Mouse (Mus musculus): ENCODE data around the gene Traf2.

Traf2 gene

DNA sequence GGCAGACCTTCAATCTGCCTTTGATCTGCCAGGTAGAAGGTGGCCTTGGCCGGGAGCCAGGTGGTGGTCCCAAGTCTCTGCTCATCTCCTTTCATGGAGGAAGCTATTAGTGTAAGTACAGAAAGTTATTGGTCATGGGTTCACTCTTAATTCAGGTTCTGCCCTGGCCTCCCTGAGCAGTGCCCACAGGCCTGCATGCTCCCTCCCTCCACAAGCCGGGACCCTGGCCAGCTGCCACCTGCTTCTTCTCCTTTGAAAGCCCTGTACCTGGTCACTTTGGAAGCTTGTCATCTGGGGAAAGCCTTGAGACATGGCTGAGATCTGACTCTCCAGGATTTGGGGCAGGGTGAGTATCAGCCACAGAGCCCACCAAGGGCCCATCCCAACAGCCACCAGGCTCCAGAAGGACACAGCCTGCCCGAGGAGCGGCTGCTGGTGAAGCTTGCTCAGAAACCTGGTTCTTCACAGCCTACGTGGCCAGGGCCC is 53.2 kb downstream of the Traf2 start, which contains the start of gene Lcn12:
TSS of gene Lcn12 (minus strand) at position 436 of the 486 bp plus-strand sequence.
- DNase-seq = peak; percentile 79

DNA sequence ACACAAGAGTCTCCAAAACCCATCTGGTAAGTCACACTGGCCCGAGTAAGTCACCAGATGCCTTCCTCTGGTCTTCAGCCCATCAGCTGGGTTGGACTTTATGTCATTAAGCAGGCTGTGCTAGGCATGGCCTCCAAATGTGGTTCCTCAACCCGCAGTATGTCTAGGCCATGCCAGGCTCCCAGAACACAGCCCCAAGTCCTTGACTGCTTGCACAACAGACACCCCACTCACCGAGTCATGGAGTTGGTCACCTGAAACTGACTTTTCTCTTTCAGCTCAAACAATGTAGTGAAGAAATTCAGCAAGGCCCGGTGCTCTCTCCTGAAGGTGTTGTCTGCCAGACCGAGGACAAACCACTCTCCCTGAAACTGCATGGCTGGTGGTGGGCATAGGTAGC is 53.8 kb downstream of the Traf2 start:
- peak; percentile 14 for DNase-seq

DNA sequence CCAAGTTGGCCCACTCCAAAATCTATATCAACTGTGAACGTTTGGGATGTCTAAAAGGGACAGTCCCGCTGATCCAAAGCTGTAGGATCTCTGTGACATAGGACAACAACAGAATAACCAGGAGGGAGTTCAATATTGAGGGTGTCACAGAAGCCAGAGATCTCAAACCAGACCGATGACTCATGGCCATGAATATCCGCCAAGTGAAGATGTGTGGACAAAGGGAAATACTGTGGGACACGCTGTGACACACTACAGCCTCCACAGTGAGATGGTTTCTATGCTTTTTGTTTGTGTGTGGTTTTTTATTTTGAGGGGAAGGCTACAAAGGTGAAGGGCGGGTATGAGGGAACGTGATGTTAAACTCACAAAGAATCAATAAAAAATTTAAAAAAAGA is 58.1 kb downstream of the Traf2 start:
- DNase-seq = no peak

DNA sequence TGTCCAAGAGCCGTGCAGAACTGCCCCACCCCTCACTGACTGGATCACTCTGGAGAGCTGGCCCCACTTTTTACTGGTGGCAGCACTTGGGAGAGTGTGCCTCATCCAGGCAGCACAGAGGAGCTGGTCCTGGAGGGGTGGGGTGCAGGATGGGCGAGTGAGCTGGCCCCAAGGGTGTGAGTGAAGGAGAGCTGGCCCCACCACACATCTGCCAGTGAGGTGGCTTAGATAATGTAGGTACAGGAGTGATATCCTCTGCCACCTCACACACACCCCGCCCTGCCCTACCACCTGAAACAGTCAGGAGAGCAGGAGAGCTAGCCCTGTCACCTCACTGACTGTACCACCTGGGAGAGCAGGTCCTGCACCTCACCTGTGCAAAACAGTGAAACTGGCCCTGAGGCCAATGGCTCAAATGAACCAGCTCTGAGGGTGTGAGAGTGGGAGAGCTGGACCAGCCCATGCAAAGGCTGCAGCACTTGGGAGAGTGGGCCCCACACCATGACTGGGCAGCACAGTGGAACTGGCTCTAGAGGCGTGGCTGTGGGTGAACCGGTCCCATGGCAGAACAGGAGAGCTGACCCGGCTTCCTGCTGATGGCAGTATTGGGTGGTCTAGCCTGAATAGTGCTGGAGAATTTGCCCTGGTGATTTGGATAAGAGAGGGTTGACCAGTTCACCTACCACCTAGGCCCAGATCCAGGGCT is 58.6 kb downstream of the Traf2 start:
- DNase-seq = no peak

DNA sequence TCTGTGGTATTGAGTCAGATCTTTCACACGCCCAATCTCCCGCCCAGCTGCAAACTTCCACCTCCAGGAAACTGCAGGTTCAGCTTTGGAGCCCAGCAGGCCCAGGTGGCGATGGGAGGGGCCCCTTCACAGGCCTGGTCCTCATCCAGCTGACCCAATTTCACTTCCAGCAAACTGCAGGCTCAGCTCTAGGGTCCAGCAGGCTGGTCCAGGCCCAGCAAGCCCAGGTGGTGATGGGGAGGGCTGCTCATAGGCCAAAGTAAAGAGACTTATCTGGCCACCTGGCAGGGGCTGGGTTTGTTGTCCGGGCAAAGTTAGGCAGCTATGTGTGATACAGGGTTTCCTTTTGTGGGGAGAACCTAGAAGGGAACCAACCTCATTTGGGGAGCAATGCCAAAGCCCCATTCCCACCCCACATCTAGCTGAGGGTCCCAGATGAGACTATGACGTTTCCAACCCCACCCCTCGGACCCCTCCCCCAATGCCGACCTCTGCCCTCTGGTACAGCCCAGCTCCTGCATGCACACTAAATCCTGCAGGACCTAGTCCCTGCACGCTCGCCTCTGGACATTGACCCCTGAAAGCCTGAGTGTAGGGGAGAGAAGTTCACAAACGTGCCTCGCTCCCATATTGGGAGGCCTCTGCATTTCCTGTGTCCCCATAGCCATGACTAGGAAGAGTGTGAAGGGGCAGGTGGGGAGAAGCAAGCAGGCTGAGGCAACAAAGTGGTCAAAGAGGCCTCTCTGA is 61.7 kb downstream of the Traf2 start:
- peak; percentile 95 for DNase-seq

DNA sequence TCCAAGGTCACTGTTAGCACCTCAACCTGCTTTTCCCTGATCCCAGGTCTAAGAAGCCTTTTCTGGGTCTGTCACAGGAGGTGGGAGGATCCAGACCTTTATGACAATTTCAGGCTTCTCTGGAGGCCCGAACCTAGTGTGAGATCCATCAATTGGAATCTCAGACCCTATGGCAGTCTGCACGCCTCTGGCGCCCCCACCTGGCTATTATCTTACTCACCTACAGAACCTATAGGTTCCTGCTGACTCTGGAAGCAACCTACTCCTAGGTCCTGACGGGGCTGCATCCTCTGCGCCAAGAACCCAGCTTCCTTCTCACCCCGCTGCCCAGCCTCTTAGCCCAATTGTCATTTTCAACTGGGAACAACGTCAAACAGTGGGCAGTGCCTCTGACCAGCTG is 63.8 kb downstream of the Traf2 start:
- DNase-seq = peak; percentile 68

DNA sequence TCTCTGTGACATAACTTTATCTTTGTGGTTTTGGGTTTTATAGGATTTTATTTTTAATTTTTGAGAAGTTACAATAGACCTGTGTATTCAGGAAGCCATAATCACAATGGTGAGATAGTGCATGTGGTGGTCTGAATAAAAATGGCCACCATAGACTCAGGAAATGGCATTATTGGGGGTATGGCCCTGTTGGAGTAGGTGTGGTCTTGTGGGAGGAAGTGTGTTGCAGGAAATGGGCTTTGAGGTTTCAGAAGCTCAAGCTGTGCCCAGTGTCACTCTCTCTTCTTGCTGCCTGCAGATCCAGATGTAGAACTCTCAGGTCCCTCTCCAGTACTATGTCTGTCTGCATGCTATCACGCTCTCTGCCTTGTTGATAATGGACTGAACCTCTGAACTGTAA is 66.2 kb downstream of the Traf2 start:
- DNase-seq = no peak

DNA sequence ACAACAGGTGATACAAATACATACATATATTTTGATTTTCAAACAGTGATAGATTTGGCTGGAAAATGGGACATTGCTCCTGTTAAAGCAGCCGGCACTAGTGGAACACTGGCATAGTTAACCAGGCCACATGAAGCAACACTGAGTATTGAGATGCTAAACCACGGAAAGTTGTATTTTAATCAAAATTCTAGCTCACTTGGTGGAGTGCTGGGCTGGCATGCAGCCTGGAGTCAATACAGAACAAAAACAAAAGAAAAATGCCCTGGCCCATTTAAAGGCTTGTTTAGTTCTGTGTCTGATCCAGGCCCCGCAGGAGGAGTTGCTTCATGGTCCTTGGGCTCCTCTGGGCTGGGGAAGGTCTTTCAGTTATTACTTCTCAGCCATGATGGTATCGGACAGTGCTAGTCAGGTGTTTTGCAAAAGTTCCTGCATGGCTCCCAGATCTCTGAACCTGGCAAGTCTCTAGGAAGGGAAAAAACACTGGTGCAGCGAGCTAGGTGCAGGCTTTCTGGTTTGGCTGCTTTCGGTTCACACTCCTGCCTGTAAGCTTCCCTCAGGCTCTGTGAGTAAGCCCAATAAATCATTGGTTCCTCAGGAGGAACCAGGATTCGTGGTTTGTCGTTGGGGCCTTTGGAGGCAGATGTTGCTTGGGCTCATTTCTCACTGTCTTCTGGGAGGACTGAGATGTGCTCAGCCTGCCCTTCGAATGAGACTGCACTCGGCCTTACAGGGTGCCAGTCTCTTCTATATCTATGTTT is 67.0 kb downstream of the Traf2 start:
- DNase-seq = no peak

DNA sequence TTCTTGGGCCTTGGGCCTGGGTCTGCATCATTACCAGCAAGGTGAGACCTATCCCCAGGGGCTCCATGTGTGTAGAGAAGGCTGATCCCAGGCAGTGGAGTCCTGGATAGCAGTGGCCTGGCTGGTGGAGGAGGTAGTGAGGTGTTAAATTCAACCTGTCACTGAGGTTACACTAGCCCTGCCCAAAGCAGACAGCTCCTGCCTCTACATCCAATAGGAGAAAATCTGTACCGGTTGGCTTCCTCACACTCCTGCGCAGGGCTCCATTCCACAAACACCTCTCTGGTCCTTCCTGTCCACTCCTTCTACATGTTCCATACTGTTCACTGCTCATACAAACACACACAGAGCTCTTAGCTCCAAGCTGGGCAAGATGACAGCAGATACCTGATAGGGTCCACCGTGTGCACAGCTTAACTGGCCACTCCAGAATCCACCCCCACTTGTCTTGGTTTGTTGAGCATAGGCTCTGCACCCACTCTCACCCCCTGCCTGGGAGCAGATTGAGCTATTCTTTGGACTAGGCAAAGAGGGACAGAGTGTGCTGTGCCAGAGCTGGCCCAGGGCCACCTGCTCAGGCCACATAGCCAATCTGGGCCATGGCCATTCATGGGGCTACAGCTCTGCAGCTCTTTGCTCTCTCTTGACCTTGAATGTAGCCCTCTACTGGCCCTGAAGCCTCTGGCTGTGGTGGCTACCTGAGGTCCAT is 68.6 kb downstream of the Traf2 start:
- peak; percentile 96 for DNase-seq

DNA sequence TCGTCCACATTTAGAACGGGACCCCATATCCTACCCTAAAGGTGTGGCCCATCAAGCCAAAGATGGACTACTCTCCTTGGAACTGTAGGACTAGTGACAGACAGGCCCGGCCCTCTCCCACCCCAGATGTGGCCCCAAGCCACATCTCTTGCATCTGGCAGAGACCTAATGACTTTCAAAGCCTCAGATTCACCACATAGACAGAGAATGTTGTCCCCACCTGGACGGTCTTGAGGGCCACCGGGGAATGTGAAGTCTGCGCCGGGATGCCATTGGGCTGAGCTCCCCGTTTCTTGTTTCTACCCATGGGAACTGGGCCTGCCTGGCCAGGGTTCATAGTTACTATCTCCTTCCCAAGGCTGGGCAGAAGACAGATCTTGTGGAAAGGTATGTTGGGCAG is 69.2 kb downstream of the Traf2 start:
- no peak for DNase-seq

DNA sequence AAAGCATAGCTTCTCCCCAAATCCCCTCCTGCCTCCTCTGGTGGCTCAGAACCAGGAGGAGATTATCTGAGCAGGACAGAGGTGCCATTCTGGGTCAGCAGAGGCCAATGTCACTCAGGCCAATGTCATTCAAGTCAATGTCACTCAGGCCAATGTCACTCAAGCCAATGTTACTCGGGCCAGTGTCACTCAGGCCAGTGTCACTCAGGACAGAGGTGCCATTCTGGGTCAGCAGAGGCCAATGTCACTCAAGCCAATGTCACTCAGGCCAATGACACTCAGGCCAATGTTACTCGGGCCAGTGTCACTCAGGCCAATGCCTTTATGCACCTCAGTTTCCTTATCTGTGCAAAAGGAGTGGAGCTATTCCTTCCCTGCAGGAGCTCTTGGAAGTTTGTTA is 74.2 kb downstream of the Traf2 start:
- DNase-seq = no peak

DNA sequence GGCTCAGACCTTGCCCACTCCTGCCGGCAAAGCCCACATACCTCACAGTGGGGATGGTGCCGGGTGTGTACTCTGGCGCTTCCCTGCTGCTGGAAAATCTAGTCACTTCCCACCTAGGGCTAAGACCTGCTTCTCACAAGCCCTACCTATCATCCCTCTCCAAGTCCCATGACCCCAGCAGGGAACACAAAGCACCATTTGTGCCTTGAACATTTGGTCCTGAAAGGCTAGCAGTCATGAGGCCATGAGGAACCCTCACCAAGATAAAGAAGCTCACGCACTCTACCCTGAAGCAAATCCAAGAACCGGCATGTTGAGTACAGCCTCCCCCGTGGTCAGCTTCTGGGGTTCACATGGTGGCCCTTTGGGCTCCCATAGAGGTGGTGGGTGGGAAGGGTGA is 76.8 kb downstream of the Traf2 start, which contains the start of gene Ptgds:
TSS of gene Ptgds (minus strand) at position 78 of the 400 bp plus-strand sequence.
- no peak for DNase-seq

DNA sequence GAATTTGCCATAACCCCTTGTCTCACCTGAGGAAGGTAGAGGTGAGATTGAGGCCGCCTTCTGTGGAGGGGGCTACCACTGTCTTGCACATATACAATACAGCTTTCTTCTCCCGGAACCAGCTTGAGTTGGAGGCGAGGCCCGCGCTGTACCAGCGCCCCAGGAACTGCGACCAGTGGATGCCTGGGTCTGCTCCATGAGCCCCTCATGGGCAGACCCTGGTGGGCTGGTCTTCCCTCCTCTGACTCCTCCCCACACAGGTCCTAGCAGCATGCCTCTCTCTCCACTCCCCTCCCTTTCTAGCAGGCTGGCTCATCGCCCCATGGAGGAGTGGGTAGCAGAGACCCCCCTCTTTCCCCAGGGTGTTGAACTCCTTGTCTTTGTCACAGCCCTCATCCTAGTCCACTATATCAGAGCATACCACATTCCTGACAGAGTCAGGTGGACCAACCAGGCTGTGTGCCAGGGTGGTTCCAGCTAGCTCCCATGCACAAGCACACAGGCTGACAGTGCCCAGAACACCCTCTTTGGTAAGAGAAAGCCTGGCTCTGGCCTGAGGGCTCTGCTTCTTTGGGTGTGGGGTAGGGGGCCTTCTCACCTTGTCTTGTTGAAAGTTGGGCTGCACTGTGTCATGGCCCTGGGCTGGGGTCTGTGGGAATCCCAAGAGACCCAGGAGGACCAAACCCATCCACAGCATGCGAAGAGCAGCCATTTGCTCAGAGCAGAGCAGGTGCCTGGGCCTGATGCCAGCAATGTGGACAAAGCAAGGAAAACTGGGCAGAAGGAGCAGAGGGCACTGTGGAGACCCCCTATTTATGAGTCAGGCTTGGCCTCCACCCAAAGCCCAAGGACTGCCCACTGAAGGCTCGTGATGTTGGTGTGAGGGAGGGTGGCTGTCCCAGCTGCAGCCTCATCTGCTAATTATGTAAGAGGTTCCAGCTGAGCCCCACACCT is 77.5 kb downstream of the Traf2 start:
- DNase-seq = peak; percentile 70
